Mouse (Mus musculus): ENCODE data around the gene Olfr1321.

Olfr1321 gene

DNA sequence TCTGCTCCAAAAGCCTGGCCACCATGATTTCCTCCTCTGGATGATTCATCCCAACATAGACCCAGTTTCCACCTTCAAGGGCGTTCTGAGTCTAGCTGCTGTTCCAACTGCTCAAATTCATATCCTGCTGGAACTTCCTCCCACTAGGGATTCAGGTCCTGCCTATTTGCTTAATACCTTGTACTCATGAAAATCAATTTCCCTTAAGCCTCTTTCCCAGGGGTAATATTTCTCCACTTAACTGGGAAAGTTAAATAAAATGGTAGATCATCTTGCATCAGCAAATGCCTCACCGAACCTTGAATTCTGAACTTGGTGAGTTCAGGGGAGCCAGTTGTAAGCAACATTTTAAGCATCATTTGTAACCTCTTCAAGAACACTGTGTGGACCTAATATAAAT is at the start of gene Olfr1321:
TSS of gene Olfr1321 (minus strand) at position 101 of the 400 bp plus-strand sequence.
- DNase-seq (ENCODE audit: low spot score in 2 of 2) = no peak

GRCm38 (mm10) chrX:49770828-49771227 is 36.0 kb upstream of the Olfr1321 start:
- no peak for DNase-seq (ENCODE audit: low spot score in 2 of 2)

- DNase-seq (ENCODE audit: low spot score in 2 of 2) = no peak
Observed at GRCm38 (mm10) chrX:49745192-49745591, 10.3 kb upstream of the Olfr1321 start.

Data from thymus, postnatal 10 days (tissue).